Mouse (Mus musculus): ENCODE measurements around the gene Dbi.

The Dbi gene

DNA sequence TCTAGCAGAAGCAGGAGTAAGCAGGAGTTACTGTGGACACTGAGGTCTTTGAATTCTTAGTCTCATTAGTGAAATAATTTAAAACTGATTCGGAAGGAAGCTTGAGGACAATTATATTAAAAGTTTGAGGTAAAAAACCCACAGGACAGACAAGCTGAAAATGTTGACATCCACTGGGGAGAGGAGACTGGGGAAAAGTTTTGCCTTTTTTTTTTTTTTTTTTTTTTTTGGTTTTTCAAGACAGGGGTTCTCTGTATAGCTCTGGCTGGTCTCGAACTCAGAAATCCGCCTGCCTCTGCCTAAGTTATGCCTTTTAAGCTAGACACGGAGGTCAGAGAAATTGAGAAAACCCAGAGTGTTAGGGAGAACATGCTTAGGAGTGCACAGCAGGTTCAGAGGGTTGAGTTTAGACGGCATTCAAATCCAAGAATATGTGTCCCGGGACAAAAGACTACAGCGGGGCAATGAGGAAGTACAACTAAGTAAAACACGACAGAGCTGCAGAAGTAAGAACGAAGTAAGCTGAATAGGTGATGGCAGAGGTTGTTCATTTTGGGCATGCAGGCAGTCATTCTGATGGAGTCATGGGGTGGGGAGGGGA, 1.2 kb upstream of the Dbi start:
- DNase-seq (ENCODE audit: low spot score in 2 of 2) = no peak

DNA sequence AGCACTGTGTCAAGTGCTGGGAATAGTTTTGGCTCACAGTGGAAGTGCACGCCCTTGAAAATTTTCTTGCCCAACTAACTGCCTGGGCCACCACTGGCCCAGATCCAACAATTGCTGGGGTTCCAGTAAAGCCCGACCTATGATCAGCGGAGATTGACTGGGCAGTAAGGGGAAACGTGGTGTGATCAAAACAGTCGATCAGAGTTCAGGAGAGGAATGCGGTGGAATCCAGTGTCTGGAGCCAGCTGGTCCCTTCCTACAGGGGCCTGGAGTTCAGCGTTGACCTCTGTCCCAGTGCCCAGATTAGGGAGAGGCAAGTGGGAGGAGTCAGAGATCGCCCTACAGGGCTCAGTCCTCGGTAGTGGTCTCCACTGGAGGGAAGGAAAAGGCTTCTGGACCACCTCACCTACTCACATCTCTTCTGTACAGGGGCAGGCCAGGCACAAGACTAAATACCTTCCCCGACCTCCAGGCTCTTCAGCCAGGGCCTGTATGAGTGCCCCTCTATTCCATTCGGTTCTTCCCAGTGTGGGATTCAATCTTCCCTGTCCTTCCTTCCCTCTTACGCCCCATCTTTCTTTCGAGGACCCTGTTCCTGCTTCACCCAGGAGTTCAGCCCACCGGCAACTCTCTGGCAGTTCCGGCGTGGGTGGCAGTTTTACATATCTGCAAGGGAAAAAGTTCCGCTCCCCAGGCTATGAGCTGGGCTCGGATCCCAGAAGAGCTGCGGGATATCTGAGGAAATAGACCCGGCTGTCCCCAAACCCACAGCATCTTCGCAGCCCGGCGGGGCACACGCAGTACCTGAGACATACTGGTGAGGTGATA, 523 bp downstream of the Dbi start:
- DNase-seq (ENCODE audit: low spot score in 2 of 2) = peak in 1 of 2 experiments; percentile 26

DNA sequence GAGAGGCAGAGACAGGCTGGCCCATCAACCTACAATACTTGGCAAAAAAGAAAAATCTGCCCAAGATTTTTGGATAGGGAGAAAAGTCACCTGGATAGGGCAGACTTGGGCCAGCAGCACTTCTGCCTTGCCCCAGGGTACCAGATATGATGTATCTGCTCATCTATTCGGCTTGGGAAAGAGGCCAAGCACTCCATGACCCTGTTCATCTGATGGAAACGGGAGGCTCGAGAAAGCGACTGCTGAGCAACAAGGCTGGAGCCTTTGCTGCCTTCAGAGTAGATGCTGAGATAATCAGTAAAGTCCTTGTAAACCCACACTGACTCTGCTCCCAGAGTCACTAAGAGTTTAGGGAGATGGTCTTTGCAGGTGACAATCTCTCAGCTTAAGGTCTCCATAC, 1.5 kb downstream of the Dbi start:
- no peak for DNase-seq (ENCODE audit: low spot score in 2 of 2)

DNA sequence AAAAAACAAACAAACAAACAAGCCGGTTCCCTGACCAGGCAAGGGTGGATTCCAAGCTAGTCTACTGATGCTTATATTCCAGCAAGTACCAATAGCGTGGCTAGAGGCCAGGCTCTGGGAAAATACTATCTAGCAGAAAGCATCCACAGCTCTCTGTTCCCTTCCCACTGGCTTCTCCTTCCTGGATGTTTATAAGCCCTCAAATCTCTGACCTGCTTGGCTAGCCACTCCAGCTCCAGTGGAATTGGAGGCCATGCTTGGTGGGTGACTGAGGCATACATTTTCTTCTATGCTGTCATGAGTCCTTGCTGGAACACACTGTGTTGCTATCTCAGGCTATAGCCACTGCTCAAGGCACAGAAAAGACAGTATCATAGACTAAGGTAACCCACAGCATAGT, 2.0 kb downstream of the Dbi start:
- no peak for DNase-seq (ENCODE audit: low spot score in 2 of 2)

DNA sequence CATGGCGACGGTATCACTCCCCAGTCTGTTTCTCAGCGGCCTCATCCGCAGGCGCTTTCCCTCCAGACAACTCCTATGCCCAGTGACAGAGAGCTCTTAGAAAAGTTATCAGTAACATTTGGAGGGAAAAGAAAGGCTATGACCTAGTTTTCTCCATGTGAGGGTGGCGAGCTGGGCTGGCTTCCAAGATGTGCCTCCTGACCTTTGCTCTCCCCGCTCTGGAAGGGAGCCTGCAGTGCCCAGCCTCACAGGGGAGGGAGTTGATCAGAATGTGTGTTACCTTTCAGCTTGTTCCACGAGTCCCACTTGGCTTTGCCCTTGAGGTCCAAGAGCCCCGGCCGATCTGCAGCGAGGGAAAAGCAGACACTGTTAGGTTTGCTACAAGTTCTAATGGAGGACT, 4.8 kb downstream of the Dbi start:
- no peak for DNase-seq (ENCODE audit: low spot score in 2 of 2)

DNA sequence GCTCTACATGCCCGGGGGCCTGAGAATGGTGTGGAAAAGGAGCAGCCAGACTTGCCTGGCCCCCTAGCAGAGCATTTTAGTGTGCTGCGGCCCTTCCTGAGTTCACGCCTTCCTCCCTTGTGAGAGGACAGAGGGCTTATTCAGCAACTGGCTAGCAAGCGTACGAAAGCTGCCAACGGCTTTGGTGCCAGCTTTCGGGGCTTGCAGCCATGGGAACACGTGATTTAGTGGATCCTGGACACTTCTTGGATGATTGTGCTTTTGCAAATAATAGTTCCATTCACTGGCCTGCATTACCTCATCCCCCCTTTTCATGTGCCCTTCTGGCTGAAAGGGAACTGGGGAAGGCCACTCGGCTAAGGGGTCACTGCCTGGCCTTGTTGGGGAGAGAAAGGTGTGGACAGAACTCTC, 5.2 kb downstream of the Dbi start:
- peak; percentile 57 to 76 for DNase-seq (ENCODE audit: low spot score in 2 of 2)

DNA sequence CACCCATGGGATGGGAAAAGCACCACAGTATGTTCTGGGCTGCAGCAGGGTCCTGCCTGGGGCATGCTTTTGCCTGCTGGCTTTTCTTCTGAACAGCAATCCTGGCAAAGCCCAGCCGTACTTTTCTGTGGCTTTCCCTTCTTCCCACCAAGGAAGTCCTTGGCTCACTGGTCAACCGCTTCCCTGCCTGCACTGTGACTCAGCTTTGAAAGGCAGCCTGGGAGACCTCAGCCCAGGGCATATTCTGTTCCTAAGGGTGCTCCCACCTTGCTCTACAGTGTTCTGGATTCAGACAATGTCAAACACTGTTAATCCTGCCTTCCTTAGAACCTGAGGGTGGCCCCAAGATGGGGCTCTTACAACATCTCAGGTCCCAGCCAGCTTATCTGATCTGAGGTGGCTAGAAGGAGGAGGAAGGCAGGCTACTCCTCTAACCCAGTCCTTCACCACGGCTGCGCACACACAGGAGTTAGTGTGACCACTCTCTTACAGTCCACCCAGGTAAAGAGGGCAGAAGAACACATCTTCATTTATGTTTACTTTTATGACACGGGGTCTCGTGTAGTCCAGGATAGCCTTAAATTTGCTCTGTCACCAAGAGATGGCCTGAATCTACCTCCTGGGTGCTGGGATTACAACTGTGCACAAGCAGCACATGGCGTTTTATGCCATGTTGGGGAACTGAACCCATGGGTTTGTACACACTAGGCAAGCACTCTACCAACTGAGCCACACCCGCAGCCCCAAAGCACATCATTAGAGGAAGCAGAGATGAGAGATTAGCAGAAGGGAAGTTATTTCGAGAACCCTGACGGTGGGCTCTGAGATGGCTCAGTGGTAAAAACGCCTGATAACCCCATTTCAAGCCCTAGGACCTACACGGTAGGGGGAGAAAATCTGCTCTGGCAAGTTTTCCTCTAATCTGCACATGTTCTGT, 8.4 kb downstream of the Dbi start:
- DNase-seq (ENCODE audit: low spot score in 2 of 2) = no peak

DNA sequence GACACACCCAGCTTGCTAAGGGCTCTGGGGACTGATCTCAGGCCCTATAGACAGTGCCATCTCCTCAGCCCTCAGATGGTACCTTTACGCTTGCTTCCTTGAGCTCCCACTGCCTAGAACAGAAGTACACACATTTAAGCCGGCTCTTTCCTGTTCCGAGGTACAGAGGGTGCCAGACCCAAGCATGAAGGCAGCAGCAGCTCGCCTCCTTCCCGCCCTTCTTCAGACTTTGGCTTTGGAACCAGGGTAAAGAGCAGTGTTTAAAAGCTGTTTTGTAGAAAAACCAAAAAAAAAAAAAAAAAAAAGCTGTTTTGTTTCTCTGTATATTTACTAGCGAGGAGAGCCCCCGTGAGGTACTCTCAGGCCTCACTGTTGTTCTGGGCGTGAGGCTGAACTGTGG, 9.1 kb downstream of the Dbi start:
- no peak for DNase-seq (ENCODE audit: low spot score in 2 of 2)

DNA sequence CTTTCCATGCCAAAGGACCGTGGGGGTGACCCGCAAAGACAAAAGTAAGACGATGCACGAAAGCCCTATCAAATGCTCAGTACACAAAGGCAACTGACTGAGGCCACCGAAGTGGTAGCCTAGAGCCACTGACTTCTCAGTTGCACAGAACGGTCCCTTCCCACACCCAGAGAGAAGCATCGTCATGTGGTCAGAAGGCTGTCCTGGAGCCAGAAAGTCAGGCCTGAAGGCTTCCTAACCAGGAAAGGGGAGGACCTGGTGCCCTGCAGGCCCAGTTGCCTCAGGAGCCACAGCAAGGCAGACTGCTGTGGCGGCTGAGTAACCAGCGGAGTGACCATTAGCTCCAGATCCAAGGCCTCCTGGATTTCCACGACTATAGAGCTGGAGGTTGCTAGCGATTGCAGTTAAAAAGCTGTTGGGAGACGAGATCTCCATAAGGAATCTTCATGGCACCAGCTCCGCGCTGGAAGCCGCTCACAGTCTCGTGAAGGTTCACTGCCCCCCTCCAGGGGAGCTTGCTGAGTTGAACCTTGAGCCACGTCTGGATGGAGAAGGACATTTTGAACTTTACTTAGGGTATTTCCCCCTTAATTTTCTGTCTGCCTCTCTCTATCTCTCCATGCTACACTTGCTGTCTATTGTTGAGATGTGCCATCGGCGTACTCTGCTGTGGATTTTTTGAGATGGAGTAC, 11.0 kb downstream of the Dbi start:
- DNase-seq (ENCODE audit: low spot score in 2 of 2) = no peak

DNA sequence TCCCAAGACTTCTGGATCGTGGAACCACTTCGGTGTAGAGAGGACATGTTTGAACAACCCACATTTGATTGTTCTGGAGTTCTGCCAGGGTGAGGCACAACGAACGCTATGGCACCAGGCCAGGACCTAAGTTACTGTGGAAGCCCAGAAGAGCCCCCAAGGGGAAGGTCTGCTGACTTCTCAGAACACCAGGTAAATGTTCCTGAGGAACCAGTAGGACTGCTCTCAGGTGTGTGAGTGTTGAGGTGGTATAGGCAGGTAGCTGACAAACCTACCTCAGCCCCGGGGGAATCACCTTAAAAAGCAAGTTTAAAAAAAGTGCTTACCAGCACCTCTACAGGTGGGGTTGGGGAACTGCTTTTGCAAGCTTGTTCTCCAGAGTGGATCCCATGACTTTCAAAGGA, 15.3 kb downstream of the Dbi start:
- DNase-seq (ENCODE audit: low spot score in 2 of 2) = no peak

DNA sequence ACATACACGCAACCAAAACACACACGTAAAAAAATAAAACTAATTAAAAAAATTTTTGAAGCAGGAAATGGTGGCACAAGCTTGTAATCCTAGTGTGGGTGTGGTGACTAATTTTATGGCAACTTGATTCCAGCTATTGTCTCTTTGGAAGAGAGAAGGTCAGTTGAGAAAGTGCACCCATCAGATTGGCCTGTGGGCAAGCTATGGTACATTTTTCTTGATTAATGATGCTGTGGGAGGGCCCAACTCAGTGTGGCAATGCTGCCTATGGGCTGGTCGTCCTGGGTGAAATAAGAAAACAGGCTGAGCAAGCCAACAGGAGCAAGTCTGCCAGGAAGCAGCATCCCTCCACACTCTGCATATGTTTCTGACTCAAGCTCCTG, 19.7 kb downstream of the Dbi start:
- DNase-seq (ENCODE audit: low spot score in 2 of 2) = no peak

DNA sequence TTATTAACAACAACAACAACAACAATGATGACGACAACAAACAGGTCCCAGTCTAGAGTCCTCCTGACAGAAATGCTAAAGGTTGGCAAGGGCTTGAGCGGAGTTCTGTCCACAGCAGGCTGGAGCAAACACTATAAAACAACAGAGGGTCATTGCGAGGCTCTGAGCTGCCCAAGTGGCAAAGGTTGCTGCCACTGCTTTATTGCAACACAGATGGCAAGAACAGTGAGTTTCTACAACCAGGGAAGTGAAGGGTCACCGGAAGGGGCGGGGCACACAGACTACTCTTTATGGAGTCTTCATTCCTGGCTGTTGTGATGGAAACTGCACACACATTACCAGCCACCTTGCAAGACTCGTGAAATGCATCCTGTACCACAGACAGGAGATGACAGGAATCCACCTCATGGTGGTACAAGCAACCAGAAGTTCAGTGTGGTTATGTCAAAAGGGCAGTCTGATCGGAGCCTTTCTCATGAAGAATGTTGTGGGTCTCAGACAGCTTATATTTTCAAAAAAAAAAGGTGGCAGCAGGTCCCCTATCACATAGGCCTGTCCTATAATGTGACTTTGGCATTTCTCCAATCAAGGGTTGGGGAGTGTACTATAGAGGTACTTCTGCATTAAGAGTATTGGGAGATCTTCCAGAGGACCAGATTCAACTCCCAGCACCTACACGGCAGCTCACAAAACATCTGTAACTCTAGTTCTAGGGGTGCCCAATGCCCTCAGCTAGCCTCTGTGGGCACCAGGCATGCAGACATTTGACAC, 20.2 kb downstream of the Dbi start:
- no peak for DNase-seq (ENCODE audit: low spot score in 2 of 2)

DNA sequence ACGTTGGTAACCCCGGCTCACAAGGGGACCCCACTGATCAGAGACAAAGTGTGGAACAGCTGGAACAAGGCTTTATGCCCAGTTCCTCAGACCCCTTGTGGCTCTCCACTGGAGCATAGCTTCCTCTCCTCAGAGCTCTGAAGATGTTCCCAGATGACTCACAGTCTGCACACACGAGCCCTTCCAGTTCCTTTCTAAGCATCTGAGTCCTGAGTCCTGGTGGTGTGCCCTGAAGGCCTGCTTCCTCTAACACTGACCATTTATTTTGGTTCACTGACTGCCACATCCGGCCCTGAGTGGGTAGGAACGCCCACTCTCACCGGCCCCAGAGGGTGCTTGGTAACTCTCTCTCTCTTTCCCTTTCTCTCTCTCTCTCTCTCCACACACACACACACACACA, 21.4 kb downstream of the Dbi start:
- DNase-seq (ENCODE audit: low spot score in 2 of 2) = no peak

DNA sequence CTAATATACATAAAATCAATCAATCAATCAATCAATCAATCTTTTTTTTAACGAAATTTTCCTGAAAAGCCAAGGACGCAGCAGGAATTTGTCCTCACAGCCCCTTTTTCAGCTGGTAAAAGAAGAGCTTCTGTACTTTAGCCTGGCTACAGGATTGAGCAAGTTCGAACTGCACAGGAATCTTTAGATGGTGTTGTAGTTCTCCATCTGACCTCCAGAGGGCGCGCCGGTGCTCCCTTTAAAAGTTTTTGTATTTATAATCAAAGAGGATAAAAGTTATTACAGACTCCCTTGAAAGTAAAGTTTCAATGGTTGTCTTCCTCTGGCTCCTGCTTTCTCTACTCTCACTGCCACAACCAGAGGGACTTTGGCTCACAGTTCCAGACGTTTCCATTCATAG, 22.6 kb downstream of the Dbi start:
- peak in 1 of 2 experiments; percentile 58 for DNase-seq (ENCODE audit: low spot score in 2 of 2)

DNA sequence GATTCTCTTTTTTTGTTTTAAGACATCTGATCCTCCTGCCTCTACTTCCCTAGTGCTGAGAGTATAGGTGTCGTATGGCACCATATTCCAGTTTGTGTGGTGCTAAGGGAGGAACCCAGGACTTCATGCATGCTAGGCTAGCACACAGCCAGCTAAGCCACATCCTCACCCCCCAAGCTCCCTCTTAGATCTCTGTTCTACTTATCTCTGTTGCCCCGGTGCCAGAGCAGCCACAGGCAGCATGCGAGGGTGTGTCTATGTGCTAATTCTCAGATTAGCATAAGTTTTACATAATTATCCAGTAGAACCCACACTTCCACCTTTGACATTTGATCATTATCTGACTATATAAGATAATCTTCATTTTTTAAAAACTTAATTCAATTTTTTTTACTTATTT, 26.0 kb downstream of the Dbi start:
- DNase-seq (ENCODE audit: low spot score in 2 of 2) = no peak

DNA sequence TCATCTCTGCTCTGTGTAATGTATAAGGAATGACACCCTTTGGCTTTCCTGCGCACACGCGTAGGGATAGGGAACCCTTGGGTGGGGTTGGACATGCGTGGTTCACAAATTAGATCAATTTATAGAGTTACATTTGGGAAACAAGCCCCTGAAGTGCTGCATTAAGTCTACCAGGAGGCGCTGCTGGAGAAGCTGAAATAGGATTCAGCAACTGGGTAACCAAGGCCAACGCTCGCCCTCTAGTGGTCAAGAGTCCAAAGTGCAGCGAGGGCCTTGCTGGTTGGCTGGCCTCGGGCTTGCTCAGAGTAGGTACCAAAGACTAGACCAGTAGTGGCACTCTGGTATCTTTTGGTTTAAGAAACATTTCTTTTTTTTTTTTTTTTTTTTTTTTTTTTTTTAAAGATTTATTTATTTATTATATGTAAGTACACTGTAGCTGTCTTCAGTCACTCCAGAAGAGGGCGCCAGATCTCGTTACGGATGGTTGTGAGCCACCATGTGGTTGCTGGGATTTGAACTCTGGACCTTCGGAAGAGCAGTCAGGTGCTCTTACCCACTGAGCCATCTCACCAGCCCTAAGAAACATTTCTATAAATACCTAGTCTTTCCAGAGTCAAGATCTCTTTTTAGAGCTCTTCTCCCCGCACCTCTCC, 27.3 kb downstream of the Dbi start:
- peak; percentile 81 to 90 for DNase-seq (ENCODE audit: low spot score in 2 of 2)

DNA sequence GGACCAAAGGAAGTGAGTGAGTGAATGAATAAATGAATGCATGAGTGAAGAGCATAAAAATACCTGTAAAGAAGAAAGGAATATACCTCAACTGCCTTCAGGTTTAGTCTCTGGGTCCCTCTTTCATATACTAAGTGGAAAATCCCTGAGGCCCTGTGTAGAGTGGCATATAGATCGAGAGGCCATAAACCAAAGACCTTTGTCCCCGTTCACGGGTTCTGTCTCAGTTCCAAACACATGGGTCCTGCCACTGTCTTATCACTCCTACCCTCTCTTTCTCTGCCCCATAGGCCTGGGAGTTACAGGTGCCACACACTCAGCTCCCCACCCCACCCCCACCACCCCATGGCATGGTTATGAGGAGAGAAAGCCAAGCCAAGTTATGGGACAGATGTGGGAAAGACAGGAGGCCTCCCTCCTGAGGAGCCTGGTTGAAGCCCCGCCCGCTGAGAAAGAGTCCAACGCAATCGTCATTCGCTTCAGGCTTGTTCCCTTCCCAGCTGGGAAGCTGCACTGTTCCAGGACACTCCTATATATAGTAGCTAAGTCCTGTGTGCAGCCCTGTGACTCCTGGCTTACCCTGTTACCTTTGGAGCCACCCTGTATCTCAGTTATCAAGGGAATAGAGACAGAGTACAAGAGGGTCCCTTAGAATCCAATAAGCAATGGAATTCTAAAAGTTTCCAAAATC, 29.9 kb downstream of the Dbi start:
- no peak for DNase-seq (ENCODE audit: low spot score in 2 of 2)

DNA sequence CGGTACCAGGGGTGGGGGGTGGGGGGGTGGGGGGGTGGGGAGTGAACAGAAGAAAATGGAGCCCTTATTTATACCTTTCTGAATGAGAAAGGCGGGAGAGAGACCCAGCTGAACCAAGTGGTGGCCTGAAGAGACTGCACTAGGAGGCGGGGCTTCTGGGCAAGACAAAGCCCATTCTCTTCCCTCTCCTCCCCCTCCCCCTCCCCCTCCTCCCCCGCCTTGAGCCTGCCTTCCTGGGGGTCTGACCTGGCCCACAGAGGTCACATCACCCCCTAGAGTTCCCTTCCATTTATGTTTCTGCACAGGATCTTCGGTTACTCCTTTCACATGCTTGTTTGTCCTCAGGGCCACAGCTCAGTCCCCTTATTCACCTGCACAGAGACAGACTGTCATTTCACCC, 31.7 kb downstream of the Dbi start:
- DNase-seq (ENCODE audit: low spot score in 2 of 2) = no peak

DNA sequence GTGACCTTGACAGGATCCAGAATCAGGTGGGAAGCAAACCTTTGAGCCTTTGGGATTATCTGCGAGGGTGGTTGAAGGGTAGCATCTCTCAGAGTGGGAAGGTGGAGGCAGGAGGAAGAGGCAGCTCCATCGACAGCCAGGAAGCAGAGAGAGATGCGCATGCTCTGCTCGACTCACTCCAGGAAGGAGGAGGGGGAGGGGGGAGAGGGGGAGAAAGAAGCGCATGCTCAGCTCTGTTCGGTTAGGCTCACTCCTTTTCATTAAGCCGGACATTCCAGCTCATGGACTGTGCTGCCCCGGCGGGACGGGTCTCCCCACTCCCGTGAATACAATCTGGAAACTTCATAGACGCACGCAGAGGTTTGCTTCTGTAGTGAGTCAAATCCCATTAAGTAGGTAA, 34.2 kb downstream of the Dbi start:
- no peak for DNase-seq (ENCODE audit: low spot score in 2 of 2)

DNA sequence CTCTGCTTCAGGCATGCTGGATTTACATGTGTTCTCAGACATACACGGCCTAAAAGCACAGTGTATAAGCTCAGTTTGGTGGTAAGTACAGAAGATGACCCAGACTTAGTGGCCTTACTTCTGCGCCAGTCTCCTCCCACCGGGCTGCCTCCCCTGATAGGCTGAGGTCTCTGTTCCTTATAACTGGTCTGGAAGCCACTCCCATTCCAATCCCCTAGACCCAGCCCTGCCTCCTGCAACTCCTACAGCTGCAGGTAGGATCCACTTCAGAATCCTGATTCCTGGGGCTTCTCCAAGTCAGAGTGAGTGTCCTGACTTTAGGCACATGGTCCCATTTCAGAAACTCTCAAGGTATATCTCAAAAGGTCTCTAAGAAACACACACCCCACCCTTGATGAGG, 35.2 kb downstream of the Dbi start:
- DNase-seq (ENCODE audit: low spot score in 2 of 2) = no peak
